Mouse (Mus musculus) heart, postnatal 25 days (tissue): ENCODE results near the gene Wee1. TPM values are rescaled to one million over a fixed set of nuclear protein-coding genes. Genes with fewer than 3 reads are reported as not detected.

Source experiments
- DNase-seq: peaks from one replicate; pipeline ENCODE4 v3.0.0; 2022; ENCODE audit warnings: low spot score
- intact Hi-C: fragments of 180-260 bp; cut with DNase I; formaldehyde crosslinking; loops from one replicate; pipeline ENCODE4 v1.15.1; 2025
- total RNA-seq, 2 experiments: library from RNA; stranded (reverse); gene quantifications; 2 replicates each; pipeline ENCODE4 v1.2.3; 2021

Wee1 gene
- total RNA-seq, 2 experiments from 2014 or later = 6.4 to 11.0 TPM

DNA sequence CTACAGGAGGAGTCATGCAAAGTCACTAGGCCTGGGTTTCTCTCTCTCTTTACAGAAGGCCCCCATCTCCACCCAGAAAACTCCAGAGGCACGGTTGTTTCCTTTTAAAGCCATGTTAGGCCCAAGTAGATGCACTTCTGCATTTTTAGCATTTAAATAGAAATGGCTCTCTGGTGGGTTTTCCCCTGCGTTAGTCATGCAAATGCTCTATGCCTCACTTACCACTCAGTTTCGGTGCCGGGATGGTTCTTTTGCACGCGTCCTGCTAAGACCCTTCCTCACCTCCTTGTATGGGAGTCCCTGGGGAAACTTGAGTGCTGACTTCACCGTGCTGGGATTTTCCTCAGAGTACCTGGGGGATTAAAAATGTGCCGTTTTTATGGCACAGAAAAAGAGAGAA lies 44.4 kb downstream of the Wee1 start:
- intact Hi-C loops = loop anchor here (5.0 kb wide), 1 partner anchor 51 kb away; no protein-coding TSS in a partner anchor
- DNase-seq = no peak

DNA sequence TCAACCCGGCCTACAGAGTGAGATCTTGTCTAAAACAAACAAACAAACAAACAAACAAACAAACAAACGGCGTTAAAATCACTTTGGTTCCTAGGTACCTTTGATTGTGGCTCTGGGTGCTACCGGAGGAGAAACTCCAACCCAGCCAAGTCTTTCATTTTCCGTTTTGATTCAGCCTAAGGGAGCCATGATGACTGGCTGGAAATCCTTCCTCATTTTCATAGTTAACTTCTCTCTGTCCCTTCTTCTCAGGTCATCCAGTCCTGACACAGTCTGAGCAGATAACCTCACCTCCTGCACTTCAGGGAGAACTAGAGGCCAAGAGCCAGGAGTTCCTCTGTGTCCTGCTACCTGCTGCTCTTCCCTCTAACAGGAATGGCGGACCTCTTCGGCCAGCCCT lies 57.4 kb downstream of the Wee1 start:
- intact Hi-C loops = no loop called here
- no peak for DNase-seq

DNA sequence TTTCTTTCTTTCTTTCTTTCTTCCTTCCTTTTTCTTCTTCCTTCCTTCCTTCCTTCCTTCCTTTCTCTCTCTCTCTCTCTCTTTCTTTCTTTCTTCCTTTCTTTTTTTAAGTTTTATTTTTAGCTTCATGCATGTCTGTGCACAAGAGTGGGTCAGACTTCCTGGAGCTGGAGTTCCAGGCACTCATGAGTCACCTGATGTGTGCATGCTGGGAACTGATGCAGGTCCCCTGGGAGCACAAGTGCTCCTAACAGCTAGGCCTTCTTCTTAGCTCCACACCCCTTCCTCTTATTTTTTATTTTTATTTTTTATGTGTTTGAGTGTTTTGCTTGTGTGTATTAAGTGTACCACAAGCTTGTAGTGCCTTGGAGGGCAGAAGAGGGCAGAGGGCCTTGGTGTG lies 58.8 kb downstream of the Wee1 start:
- no peak for DNase-seq
- intact Hi-C loops = loop anchor here (5.0 kb wide), 1 partner anchor 37 kb away; no protein-coding TSS in a partner anchor

DNA sequence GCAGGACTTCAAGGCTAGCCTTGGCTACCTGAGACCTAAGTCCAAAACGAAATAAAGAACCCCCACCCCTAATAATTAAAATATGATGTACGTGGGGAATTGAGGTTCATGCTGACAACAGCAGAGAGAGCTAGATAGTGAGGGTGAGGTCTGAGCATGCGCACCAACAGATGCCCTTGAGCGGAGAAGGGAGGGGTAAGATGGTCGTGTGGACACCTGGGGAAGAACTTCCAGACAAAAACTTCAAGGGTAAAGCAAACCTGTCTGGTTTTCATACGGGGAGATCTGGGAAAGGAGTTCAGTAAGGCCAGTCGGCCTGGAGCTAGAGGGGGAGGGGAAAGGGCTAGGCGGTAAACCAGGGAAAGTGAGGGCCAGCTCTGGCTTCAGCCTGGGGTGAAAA lies 59.6 kb downstream of the Wee1 start:
- DNase-seq = no peak
- intact Hi-C loops = loop anchor here (5.0 kb wide), 1 partner anchor 36 kb away; no protein-coding TSS in a partner anchor

DNA sequence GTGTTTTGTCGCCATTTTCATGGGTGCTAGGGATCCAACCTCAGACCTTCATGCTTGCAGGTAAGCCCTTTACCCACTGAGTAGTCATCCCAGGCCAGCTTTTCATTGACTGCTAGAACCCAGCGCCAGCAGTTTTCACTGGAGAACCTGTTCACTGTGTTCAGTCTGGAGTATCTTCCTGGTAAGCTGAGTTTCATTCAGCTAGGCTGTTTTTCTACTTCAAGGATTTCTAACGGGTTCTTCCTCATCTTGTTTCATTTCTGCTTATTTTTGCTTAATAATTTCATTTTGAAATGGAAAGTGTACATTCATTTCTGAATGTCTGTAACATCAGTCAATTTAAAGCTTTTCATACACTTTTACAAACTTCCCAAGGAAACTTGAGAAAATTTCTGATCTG lies 62.8 kb downstream of the Wee1 start:
- intact Hi-C loops = loop anchor here (5.0 kb wide), 1 partner anchor 33 kb away; no protein-coding TSS in a partner anchor
- DNase-seq = no peak

DNA sequence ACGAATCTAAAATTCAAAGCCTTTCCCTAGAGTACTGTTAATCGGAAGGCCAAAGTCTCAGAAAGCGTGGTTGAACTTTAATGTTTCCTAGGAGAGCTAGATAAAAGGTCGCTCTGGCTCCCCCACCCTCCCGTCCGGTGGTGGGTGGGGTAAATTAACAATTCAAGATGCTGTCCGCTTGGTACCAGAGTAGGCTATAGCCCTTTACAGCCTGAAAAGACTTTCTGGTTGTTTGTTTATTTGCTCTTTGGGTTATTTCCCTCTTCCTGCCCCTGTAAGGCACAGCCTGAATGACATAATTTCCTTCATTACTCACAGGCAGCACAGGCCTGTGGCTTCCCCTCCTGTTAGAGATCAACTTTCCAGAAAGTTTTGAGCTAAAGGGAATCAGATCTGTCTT lies 68.1 kb downstream of the Wee1 start:
- DNase-seq = no peak
- intact Hi-C loops = no loop called here

Other genes starting within 250 kb of the Wee1 start
- gene Dennd5a, start 161.6 kb upstream of the Wee1 start, total RNA-seq = 100 to 1,000 TPM; 144 to 148 TPM
- gene Tmem41b, start 135.1 kb upstream of the Wee1 start, total RNA-seq = 10 to 100 TPM; 45.8 to 56.8 TPM
- gene Ipo7, start 103.8 kb upstream of the Wee1 start, total RNA-seq = 100 to 1,000 TPM in 1 of 2 experiments, 10 to 100 TPM in 1; 98.6 to 101 TPM
- 1 to 10 TPM; 8.9 to 10.0 TPM for gene Zfp143, start 60.8 kb upstream of the Wee1 start, total RNA-seq
- gene Swap70, start 99.7 kb downstream of the Wee1 start, total RNA-seq = 10 to 100 TPM; 12.7 to 14.3 TPM